Mouse (Mus musculus): ENCODE measurements around the gene Enox2.
"Not testable (repeated sequence)": the region's sequence is repeated elsewhere in the genome, so short reads cannot be mapped to it uniquely, and the experiment has no call there.

Enox2 gene

GRCm38 (mm10) chrX:49287700-49288563 lies at the start of gene Enox2:
Enox2 (minus strand) TSS chrX:49288259.
- peak; percentile 76 to 85 for DNase-seq (ENCODE audit: low spot score in 2 of 2)

- no peak for DNase-seq (ENCODE audit: low spot score in 2 of 2)
Observed at GRCm38 (mm10) chrX:49309496-49309895, 21.4 kb upstream of the Enox2 start.

GRCm38 (mm10) chrX:49306659-49307058 lies 18.6 kb upstream of the Enox2 start:
- no peak for DNase-seq (ENCODE audit: low spot score in 2 of 2)

GRCm38 (mm10) chrX:49279918-49280586 lies 8.0 kb downstream of the Enox2 start:
- DNase-seq (ENCODE audit: low spot score in 2 of 2), result no peak

- DNase-seq (ENCODE audit: low spot score in 2 of 2), result peak in 1 of 2 experiments; percentile 5
Observed at GRCm38 (mm10) chrX:49273487-49274042, 14.5 kb downstream of the Enox2 start.

- no peak for DNase-seq (ENCODE audit: low spot score in 2 of 2)
Observed at GRCm38 (mm10) chrX:49250816-49251215, 37.2 kb downstream of the Enox2 start.

GRCm38 (mm10) chrX:49225792-49226426 lies 62.1 kb downstream of the Enox2 start:
- DNase-seq (ENCODE audit: low spot score in 2 of 2), result no peak

- no peak for DNase-seq (ENCODE audit: low spot score in 2 of 2)
Observed at GRCm38 (mm10) chrX:49216422-49216821, 71.6 kb downstream of the Enox2 start.

GRCm38 (mm10) chrX:49196386-49196785 lies 91.7 kb downstream of the Enox2 start:
- no peak for DNase-seq (ENCODE audit: low spot score in 2 of 2)

GRCm38 (mm10) chrX:49181136-49181535 lies 106.9 kb downstream of the Enox2 start:
- no peak for DNase-seq (ENCODE audit: low spot score in 2 of 2)

GRCm38 (mm10) chrX:49178670-49179069 lies 109.4 kb downstream of the Enox2 start:
- DNase-seq (ENCODE audit: low spot score in 2 of 2), result no peak

GRCm38 (mm10) chrX:49154280-49154679 lies 133.8 kb downstream of the Enox2 start:
- DNase-seq (ENCODE audit: low spot score in 2 of 2), result no peak

GRCm38 (mm10) chrX:49124774-49125429 lies 163.2 kb downstream of the Enox2 start:
- DNase-seq (ENCODE audit: low spot score in 2 of 2), result no peak

- no peak for DNase-seq (ENCODE audit: low spot score in 2 of 2)
Observed at GRCm38 (mm10) chrX:49116465-49116864, 171.6 kb downstream of the Enox2 start.

GRCm38 (mm10) chrX:49112412-49112811 lies 175.6 kb downstream of the Enox2 start:
- DNase-seq (ENCODE audit: low spot score in 2 of 2), result no peak

GRCm38 (mm10) chrX:49100542-49100941 lies 187.5 kb downstream of the Enox2 start:
- DNase-seq (ENCODE audit: low spot score in 2 of 2), result not testable (repeated sequence)

- no peak for DNase-seq (ENCODE audit: low spot score in 2 of 2)
Observed at GRCm38 (mm10) chrX:49096249-49096648, 191.8 kb downstream of the Enox2 start.

- no peak for DNase-seq (ENCODE audit: low spot score in 2 of 2)
Observed at GRCm38 (mm10) chrX:49075055-49075454, 213.0 kb downstream of the Enox2 start.

GRCm38 (mm10) chrX:49073563-49073962 lies 214.5 kb downstream of the Enox2 start:
- DNase-seq (ENCODE audit: low spot score in 2 of 2), result no peak

- no peak for DNase-seq (ENCODE audit: low spot score in 2 of 2)
Observed at GRCm38 (mm10) chrX:49045118-49045517, 242.9 kb downstream of the Enox2 start.

GRCm38 (mm10) chrX:49009746-49010145 lies 278.3 kb downstream of the Enox2 start:
- no peak for DNase-seq (ENCODE audit: low spot score in 2 of 2)

GRCm38 (mm10) chrX:49005655-49006054 lies 282.4 kb downstream of the Enox2 start:
- no peak for DNase-seq (ENCODE audit: low spot score in 2 of 2)

Data from frontal cortex, postnatal 14 days (tissue).